Mouse (Mus musculus): ENCODE data around the gene Six5.

Six5 gene

GRCm38 (mm10) chr7:19075723-19076585 is 18.4 kb upstream of the Six5 start, which contains the start of gene Dmwd:
TSS of gene Dmwd (plus strand) at chr7:19076227.
- in situ Hi-C loops (cut with MboI), result no loop called here

DNA sequence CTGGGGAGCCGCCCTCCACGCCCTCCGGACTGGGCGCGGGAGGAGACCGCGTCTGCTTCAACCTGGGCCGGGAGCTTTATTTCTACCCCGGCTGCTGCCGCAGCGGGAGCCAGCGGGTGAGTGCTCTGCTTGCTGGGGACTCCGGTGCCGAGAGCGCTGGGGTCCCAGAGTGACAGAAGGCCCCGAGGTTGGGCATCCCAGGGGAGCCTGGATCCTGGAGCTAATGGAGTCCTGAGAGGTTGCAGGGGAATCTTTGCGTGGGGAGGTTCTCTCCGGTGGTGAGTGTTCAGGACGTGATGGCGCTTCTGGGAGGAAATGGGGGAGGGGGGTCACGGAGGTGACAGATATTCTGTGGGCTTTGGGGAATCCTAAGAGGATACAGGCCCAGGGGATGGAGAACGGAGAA is 17.8 kb upstream of the Six5 start:
- in situ Hi-C loops (cut with MboI), result no loop called here

- in situ Hi-C loops (cut with MboI), result no loop called here
Measured at GRCm38 (mm10) chr7:19077761-19078160, 16.6 kb upstream of the Six5 start.

DNA sequence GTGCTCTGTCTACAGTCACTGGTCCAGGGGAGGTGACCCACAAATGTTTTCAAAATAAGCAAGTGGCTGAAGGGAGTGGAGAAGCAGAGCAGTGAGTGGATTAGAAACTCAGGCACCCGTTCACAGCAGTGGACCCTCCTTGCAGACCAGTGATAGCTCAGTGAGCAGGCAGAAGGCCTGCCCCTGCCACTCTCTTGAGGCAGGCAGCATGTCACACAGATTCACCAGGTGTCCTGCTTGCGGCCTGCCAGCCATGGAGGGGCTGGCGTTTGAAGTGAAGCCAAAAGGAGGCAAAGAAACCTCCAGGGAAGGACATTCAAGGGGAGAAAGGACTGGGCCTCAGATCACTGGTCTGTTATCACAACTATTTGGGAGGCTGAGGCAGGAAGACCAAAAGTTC is 15.7 kb upstream of the Six5 start:
- in situ Hi-C loops (cut with MboI), result no loop called here

DNA sequence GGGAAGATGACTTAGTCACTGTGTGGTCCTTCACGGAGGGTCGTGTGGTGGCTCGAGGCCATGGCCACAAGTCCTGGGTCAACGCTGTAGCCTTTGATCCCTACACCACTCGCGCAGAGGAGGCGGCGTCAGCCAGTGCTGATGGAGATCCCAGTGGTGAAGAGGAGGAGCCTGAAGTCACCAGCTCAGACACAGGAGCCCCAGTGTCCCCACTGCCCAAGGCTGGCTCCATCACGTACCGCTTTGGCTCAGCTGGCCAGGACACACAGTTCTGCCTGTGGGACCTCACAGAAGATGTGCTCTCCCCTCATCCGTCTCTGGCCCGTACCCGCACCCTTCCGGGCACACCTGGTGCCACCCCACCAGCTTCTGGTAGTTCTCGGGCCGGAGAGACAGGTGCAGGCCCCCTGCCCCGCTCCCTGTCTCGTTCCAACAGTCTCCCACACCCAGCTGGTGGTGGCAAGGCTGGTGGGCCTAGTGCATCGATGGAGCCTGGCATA is 13.9 kb upstream of the Six5 start:
- in situ Hi-C loops (cut with MboI), result no loop called here

DNA sequence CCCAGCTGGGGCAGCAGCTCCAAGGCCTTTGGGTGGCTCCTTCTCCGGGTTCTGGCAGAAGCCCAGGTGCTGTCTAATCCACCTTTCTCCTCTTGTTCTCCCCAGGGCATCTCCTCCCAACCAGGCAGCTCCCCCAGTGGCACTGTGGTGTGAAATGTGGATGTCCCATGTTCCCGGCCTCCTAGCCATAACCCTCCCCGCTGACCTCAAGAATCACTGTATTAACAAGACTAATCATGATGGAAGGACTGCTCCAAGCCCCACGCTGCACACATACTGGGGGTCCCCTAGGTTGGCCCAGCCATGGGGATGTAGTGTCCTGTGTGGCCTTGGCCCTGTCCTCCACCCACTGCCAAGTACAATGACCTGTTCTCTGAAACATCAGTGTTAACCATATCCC is 12.2 kb upstream of the Six5 start:
- in situ Hi-C loops (cut with MboI), result no loop called here

DNA sequence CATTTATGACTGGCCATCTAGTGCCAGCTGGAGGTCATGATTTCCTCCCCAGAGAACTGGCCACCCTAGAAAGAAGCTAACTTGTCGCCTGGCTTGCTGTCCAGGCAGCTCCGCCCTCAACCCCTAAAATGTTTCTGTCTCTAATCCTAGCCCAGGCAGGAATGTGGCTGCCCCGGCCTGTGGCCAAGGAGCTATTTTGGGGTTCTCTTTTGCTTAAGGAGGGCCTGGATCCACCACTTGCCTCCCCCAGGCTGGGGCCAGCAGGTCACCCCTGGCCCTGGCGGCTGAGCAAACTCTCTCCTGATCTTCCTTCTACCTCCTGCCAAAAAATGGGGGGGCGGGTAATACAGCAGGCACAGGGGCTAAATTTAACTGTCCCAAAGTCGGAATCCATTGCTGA is 11.3 kb upstream of the Six5 start:
- in situ Hi-C loops (cut with MboI), result no loop called here

DNA sequence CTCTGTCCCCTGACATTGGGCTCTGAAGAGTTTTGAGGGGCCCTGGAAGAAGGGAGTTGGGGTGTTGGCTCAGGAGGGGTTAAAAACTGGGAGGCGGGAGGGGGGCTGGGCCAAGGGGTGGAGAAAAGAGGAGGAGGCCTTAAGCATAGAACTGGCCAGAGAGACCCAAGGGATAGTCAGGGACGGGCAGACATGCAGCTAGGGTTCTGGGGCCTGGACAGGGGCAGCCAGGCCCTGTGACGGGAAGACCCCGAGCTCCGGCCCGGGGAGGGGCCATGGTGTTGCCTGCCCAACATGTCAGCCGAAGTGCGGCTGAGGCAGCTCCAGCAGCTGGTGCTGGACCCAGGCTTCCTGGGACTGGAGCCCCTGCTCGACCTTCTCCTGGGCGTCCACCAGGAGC is 10.7 kb upstream of the Six5 start, which contains the start of gene Dmpk:
Gene Dmpk, plus strand, starts transcription at position 149 of the 400 bp plus-strand sequence.
- in situ Hi-C loops (cut with MboI), result no loop called here

- in situ Hi-C loops (cut with MboI), result no loop called here
Measured at GRCm38 (mm10) chr7:19084277-19084771, 10.1 kb upstream of the Six5 start.

- in situ Hi-C loops (cut with MboI), result no loop called here
Measured at GRCm38 (mm10) chr7:19084921-19085473, 9.4 kb upstream of the Six5 start.

DNA sequence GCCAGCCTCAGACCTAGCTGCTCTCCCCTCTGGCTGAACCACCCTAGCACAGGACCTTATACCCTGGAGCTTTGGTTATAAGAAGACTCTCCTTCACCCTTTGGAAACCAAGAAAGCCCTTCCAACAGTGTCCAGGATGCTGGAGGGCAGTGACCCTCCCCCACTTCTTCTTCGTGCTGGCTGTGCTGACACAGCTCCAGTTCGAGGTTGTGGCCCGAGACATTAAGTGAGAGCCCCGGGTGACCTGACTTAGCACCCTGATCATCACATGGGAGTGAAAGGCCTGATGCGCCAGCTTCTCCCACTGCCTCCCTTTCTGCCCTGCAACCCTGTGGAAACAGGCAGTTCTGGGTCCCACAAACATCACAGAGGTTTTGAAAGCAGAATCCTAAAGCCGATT is 8.9 kb upstream of the Six5 start:
- in situ Hi-C loops (cut with MboI), result no loop called here

GRCm38 (mm10) chr7:19086042-19086441 is 8.4 kb upstream of the Six5 start:
- in situ Hi-C loops (cut with MboI), result no loop called here

- in situ Hi-C loops (cut with MboI), result no loop called here
Measured at GRCm38 (mm10) chr7:19086760-19087159, 7.6 kb upstream of the Six5 start.

DNA sequence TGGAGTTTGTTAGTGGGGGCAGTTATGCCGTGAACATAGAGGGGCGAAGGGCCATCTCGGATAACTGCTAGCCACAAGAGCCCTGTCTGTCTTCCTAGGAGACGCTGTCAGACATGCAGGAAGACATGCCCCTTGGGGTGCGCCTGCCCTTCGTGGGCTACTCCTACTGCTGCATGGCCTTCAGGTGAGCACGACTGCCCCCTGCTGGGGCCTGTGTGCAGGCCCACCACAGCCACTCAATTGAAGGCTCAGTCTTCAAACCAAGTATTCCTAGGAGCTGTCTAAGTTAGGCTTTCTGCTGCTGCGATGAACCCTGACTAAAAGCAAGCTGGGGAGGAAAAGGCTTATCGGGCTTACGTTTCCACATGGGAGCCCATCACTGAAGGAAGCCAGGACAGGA is 5.6 kb upstream of the Six5 start:
- in situ Hi-C loops (cut with MboI), result no loop called here

DNA sequence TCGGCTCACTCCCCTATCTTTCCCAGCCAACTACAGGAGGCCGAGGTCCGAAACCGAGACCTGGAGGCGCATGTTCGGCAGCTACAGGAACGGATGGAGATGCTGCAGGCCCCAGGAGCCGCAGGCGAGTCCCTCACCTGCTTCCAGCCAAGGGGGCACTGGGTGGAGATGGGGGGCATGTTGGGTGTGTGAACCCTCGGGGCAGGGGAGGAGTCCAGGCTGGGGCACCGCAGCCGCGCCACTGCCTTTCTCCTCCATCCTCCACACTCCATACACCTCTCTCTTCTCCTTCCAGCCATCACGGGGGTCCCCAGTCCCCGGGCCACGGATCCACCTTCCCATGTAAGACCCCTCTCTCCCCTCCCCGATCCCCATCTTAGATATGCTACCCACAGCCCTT is 2.5 kb upstream of the Six5 start:
- in situ Hi-C loops (cut with MboI), result no loop called here

GRCm38 (mm10) chr7:19092381-19093173 is 1.8 kb upstream of the Six5 start:
- in situ Hi-C loops (cut with MboI), result no loop called here

DNA sequence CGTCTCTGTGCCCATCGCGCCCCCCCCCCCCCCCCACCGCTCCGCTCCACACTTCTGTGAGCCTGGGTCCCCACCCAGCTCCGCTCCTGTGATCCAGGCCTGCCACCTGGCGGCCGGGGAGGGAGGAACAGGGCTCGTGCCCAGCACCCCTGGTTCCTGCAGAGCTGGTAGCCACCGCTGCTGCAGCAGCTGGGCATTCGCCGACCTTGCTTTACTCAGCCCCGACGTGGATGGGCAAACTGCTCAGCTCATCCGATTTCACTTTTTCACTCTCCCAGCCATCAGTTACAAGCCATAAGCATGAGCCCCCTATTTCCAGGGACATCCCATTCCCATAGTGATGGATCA is 1.2 kb upstream of the Six5 start:
- in situ Hi-C loops (cut with MboI), result no loop called here

- in situ Hi-C loops (cut with MboI), result no loop called here
Measured at GRCm38 (mm10) chr7:19093537-19094385, 633 bp upstream of the Six5 start.

DNA sequence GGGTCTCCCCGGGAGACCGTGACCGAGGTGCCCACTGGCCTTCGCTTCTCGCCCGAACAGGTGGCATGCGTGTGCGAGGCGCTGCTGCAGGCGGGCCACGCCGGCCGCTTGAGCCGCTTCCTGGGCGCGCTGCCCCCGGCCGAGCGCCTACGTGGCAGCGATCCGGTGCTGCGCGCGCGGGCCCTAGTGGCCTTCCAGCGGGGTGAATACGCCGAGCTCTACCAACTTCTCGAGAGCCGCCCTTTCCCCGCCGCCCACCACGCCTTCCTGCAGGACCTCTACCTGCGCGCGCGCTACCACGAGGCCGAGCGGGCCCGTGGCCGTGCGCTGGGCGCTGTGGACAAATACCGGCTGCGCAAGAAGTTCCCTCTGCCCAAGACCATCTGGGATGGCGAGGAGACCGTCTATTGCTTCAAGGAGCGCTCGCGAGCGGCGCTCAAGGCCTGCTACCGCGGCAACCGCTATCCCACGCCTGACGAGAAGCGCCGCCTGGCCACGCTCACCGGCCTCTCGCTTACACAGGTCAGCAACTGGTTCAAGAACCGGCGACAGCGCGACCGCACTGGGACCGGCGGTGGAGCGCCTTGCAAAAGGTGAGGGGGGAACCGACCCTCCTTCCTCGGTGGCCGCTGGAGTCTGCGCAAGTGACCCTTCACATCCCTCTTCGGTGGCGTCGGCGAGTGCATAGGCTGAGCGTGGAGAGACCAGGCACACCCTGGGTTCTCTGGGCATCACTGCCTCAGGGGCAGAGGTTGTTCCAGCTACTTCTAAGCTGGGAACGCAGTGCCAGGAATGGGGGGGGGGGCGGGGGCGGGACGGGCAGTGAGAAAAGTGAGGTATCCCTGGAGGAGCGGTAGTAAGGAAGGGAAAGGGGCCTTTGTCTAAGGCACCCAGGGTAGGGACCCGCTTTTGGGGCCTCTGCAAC is 694 bp downstream of the Six5 start:
- in situ Hi-C loops (cut with MboI), result no loop called here

DNA sequence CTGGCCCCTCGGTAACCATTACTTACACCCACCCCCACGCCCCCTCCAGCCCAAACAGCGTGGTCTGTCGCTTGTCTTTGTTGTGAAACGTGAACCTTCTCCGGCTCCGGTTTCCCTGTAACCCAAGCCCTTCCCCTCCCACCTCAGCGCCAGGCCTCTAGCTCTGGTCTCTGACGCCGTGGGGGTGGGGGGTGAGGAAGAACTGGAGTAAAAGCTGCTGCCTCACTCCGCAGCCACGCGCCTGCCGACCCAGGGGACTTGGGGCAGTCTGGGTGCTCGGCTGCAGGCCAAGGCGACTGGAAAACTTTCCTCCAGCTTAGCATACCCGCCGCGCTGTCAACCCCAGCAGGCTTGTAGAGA is 1.3 kb downstream of the Six5 start:
- in situ Hi-C loops (cut with MboI), result no loop called here

Measured in mature B cell (primary cell).